Mouse (Mus musculus) embryonic fibroblast, embryonic 13.5 days (primary cell): Measurements from ENCODE around the gene Slx1b. TPM values are rescaled to one million over a fixed set of nuclear protein-coding genes. Genes with fewer than 3 reads are reported as not detected.

Experiments
- H3K27ac ChIP-seq: 2 replicates; pipeline ENCODE4 v1.5.1; 2012; ENCODE audit warnings: low read length, control low read depth, inconsistent platforms; ENCODE audit not compliant: insufficient read depth
- H3K4me1 ChIP-seq: 2 replicates; pipeline ENCODE4 v1.6.1; 2011; ENCODE audit warnings: low read length; ENCODE audit not compliant: control insufficient read depth, insufficient read depth
- H3K4me3 ChIP-seq: 2 replicates; pipeline ENCODE4 v1.5.1; 2011; ENCODE audit warnings: mild to moderate bottlenecking, control low read depth, low read length; ENCODE audit not compliant: insufficient read depth
- CTCF ChIP-seq: IDR thresholded peaks from 2 replicates; pipeline ENCODE4 v1.5.1; 2011; ENCODE audit warnings: mild to moderate bottlenecking, control low read depth, low read length, moderate library complexity, borderline replicate concordance; ENCODE audit not compliant: insufficient read depth
- POLR2A ChIP-seq: IDR thresholded peaks from 2 replicates; pipeline ENCODE4 v1.6.1; 2011; ENCODE audit warnings: low read depth, mild to moderate bottlenecking, control low read depth, low read length, moderate library complexity
- polyA plus RNA-seq: library from polyadenylated mRNA; stranded (reverse); fragments of >200 nt; gene quantifications from 2 replicates; pipeline ENCODE4 v1.2.4, GENCODE M21; 2011; ENCODE audit warnings: low read depth; ENCODE audit not compliant: missing spikeins, insufficient read length

Gene Slx1b
- polyA plus RNA-seq, 1 experiment, result 8.7 TPM

DNA sequence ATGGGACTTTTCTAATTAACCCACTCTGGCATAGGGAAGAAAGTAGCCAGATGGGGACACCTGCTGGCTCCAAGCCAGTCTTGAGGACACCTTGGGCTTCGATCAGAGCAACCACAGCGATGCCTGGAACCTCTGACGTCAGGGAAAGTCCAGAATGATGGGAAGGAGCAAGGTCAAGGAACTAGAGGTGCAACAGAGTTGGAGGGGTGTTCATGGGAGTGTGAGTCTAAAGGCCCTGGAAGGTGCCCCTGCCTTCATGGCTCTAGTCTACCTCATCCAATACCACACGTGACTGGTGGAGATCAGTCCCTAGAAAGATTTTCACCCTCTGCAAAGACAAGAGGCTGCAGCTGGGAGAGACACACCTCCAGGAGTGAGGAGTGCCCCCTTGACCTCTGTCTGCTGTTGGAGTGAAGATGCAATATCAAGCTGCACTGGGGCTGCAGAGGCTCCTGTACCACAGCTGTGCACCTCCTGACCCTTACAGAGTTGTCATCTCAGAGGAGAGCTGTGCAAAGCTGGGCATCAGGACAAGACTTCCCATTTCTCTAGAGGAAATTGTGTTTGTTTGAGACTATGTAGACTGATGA lies 18.9 kb downstream of the Slx1b start:
- H3K4me3 ChIP-seq, result no peak overlapping the region
- TF ChIP-seq CTCF (no peak), POLR2A (no peak)
- H3K4me1 ChIP-seq, result no peaks in the 10 kb centered on the region
- no peak overlapping the region for H3K27ac ChIP-seq

DNA sequence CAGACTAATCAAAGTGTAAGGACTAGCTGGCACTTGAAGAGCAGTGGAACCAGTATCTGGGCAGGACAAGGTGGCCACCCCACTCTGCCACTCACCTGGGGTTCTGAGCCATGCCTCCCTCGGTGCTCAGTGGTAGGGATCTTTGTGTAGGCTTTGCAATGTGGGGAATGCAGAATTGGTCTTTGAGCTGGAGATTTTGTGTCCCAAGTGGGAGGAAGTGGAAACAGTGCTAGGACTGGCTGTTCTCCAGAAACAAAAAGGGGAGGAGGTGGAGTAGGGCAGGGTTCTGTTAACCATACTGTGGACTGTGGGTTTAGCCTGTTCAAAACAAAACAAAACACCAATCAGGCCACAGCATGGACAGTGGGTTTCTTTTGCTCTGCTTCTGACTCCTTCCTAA lies 19.4 kb downstream of the Slx1b start, which contains the start of gene Sult1a1:
Sult1a1 (minus strand) TSS at position 226 of the 400 bp plus-strand sequence.
- H3K4me1 ChIP-seq, result no peaks in the 10 kb centered on the region
- no peak within 1 kb of the TSS for H3K4me3 ChIP-seq
- no peak for TF ChIP-seq CTCF
- TF ChIP-seq POLR2A, result no peak
- no peak within 1 kb of the TSS for H3K27ac ChIP-seq

DNA sequence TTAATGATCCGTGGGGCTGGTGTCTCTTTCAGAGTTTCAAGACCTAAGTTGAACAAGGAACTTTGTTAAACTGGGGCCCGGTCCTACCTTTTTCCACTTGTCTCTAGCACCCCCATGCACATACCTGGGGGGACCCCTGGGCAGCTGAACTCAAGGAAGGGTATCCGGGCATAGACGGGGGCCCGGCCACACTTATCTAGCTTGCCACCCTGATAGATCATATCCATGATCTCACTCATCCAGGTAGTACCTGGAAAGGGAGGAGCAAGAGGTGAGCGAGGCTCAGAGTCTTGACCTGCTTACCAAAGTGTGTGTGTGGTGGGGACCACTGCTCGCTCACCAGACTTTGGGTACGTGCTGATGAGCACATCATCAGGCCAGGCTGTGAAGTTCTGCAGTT lies 20.5 kb downstream of the Slx1b start:
- Histone ChIP-seq H3K4me1 (no peaks in the 10 kb centered on the region), H3K4me3 (no peak overlapping the region), H3K27ac (no peak overlapping the region)
- TF ChIP-seq POLR2A, result no peak
- TF ChIP-seq CTCF, result no peak

DNA sequence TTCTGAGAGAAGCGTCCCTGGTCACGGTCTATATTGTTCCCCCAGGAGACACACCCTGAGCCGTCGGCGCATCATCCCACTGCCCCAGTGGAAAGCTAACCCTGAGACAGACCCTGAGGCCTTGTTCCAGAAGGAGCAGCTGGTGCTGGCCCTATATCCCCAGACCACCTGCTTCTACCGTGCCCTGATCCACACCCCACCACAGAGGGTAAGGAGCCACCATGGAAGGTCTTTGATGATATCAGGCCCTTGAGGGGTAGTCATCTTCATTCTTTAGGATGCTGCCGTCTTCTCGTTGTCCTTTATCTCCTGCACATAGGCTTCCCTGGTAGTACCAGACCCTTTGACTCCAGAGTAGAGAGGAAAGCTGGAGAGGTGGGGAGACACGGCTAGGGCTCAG lies 23.5 kb downstream of the Slx1b start:
- Histone ChIP-seq H3K27ac (no peak overlapping the region), H3K4me1 (no peaks in the 10 kb centered on the region), H3K4me3 (no peak overlapping the region)
- TF ChIP-seq CTCF, result no peak
- TF ChIP-seq POLR2A, result no peak

DNA sequence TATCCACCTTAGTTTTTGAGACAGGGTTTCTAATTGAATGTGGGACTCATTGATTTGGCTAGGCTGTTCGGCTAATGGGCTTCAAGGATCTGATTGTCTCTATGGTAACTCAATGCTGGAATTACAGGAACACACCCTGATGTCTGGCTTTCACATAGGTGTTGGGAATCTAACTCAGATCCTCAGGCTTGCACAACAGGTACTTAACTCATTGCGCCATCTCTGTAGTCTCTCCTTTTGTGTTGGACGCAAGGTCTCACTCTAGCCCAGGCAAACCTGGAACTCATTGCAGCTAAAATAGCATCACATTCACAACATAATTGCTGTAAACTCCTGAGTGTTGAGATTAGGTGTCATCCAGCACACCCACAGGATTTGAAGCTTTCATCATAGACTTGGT lies 25.4 kb downstream of the Slx1b start:
- Histone ChIP-seq H3K4me1 (no peaks in the 10 kb centered on the region), H3K4me3 (no peak overlapping the region), H3K27ac (no peak overlapping the region)
- TF ChIP-seq POLR2A, result no peak
- no peak for TF ChIP-seq CTCF

DNA sequence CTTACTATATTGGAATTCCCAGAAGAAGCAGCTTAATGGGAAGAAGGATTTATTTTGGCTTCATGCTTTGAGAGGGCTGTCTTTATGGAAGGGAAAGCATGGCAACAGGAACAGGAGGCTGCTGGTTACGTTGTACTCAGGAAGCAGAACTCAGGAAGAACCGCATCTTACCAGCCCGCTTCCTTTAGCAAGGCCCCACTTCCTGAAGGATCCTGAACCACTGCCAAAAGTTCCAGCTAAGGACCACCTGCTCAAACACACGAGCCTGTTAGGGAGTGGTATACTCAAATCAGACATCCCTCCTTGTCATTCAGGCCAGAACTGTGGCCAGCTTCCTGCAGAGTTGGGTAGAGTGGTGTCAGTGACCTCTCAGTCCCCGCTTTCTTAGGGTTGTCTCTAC lies 27.1 kb downstream of the Slx1b start:
- H3K27ac ChIP-seq, result no peak overlapping the region
- no peaks in the 10 kb centered on the region for H3K4me1 ChIP-seq
- no peak for TF ChIP-seq CTCF
- H3K4me3 ChIP-seq, result no peak overlapping the region

DNA sequence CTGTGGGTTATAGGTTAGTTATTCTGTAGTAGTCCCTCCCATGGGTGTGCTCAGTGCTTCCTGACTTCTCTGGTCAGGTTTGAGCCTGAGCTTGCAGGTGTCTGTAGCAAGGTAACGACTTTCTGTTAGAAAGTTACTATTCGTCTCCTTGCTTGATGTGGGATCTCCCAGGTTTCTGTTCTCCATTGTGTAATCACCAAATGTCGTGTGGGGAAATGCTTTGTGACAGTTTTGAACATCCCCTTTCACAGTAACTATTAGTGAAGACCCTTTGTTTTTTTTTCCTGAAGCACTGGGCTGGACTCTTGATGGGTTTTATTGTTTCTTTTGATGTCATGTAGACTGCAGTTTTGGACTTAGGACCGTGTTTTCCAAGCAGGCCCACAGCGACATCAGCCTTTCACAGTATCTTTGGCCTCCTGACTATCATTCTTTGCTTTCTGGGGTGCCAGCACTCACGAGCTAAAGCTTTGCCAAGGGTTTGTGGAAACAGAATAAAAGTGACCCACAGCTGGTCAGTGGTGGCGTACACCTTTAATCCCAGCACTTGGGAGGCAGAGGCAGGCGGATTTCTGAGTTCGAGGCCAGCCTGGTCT lies 28.0 kb downstream of the Slx1b start:
- H3K4me1 ChIP-seq, result no peaks in the 10 kb centered on the region
- TF ChIP-seq POLR2A, result no peak
- TF ChIP-seq CTCF, result no peak
- no peak overlapping the region for H3K4me3 ChIP-seq
- no peak overlapping the region for H3K27ac ChIP-seq

DNA sequence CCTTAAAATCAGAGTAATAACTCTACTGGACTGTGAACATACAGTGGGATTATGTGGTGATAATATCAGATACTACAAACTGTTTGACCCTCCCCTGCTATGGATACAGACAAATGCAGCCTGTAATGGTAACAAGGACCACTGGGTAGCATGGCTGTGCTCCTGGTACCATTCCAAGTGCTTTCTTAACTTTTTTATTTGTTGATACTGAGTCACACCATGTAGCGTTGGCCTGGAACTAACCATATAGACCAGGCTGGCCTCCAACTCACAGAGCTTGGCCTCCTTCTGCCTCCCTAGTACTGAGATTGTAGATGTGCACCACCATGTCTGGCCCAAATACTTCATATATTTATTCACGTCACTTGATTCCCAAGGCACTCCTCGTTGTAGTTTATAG lies 30.3 kb downstream of the Slx1b start:
- Histone ChIP-seq H3K4me3 (no peak overlapping the region), H3K4me1 (no peaks in the 10 kb centered on the region), H3K27ac (no peak overlapping the region)
- TF ChIP-seq POLR2A (no peak), CTCF (no peak)

DNA sequence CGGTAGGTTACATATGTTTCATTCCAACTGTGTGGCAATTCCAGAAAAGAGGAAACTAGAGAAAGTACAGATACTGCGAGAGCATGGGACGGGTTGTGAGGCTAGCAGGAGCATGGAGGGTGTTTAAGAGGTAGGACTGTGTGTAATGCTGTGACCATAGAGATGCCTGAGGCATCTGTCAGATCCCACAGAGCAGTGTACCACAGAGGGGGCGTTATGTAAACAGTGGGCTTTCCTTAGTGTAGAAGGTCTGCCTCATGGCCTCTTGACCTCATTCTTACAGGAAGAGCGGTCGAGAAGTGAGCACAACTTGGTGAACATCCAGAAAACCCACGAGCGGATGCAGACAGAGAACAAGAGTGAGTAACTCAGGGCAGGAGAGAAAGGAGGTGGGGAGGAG lies 31.9 kb downstream of the Slx1b start:
- Histone ChIP-seq H3K4me1 (no peaks in the 10 kb centered on the region), H3K4me3 (no peak overlapping the region), H3K27ac (no peak overlapping the region)
- no peak for TF ChIP-seq POLR2A
- no peak for TF ChIP-seq CTCF

DNA sequence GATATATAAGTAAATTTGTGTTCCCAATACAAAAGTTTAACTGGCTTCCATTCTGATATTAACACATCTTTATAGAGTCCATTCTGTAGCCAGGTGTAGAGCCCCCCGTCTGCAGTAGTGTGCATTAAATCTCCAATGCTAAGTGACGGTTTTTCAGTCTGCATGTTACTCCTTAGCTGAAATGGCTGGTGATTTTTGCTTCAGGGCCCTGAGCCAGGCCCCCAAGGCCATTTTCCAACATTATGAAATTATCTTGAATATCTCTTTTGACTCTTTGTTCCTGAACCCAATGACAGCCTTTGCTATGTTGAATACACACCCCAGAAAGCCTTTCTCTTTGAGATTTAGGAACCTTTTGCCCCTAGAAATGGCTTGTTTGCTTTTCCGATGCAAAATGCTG lies 35.8 kb downstream of the Slx1b start:
- TF ChIP-seq CTCF (no peak), POLR2A (no peak)
- Histone ChIP-seq H3K4me1 (no peaks in the 10 kb centered on the region), H3K27ac (no peak overlapping the region), H3K4me3 (no peak overlapping the region)

DNA sequence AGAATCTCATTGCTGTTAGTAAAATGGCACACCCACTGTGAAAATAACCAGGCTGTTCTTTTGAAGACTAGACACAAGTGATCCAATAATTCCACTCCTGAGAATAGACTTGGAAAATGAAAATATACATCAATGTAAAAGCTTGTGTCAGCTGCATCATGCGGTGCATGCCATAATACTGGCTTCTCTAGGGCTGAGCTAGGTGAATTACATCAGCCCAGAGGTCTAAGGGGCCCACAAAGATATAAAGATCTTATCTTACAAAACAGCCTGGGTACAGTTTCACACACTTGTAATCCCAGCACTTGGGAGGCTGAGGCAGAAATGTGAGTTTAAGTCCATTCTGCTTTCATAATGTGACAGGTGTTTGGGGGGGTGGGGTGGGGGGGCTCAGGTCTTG lies 38.1 kb downstream of the Slx1b start:
- Histone ChIP-seq H3K4me3 (no peak overlapping the region), H3K4me1 (no peaks in the 10 kb centered on the region), H3K27ac (no peak overlapping the region)
- TF ChIP-seq POLR2A (no peak), CTCF (no peak)
